ENCODE assay signal across 25 mouse cellular contexts in the genomic region with DNA sequence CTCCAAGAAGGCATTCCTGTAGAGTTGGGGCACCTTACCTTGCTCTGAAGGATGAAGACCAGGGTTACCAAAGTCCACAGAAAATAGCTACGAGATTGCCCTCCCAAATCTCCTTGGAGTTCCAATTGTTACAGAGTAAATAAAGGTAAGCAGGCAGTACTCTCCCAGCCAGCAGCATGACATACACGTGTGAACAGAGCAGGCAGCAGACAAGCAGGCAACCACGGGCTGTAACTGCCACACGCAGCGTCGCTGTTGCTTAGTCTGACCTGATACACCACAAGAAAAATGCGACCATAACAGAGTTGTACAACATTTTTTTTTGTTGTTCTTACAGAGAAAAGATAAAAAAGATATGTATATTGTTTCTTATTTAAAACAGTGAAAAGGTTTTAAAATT. TPM values are rescaled to one million over a fixed set of nuclear protein-coding genes. Genes with fewer than 3 reads are reported as not detected.
DNase-seq lines count a peak whose midpoint lies in the region; ATAC-seq and TF ChIP-seq lines count a peak whose summit lies in the region.
"Had no signal": no experiment of that assay in that cellular context is flagged by ENCODE, and none has a peak within 500 bp of the region (broad histone marks: within the 10 kb centered on the region; RNA-seq: fewer than 3 reads in every experiment).

No protein-coding gene starts in this region.

- ATAC-seq in CD4-positive, CD25-positive, alpha-beta regulatory T cell, adult 4 months, result no peak
- ATAC-seq: activated CD4-positive, CD25-positive, alpha-beta regulatory T cell, adult 4 months; Patski had no signal

- intact Hi-C loops in heart, postnatal 25 days (cut with DNase I), result no loop called here

- 92% methylated on average over 7 of the region's 7 CpGs for WGBS in heart, embryonic 10.5 days
- WGBS in limb, embryonic 10.5 days, result 95% methylated on average over 7 of the region's 7 CpGs

- H3K79me2 ChIP-seq in myocyte (ENCODE audit: control insufficient read depth, insufficient read depth), result no peaks in the 10 kb centered on the region

- no peaks in the 10 kb centered on the region for H3K9me3 ChIP-seq in heart, embryonic 10.5 days
- H3K9me3 ChIP-seq in limb, embryonic 10.5 days (replicated peaks), result no peaks in the 10 kb centered on the region
- H3K9me3 ChIP-seq: G1E had no signal

- H3K36me3 ChIP-seq in heart, embryonic 10.5 days, result peaks cover 94% of the 10 kb centered on the region
- H3K36me3 ChIP-seq in limb, embryonic 10.5 days, result peaks cover 96% of the 10 kb centered on the region
- peaks cover 86% of the 10 kb centered on the region for H3K36me3 ChIP-seq in myocyte (ENCODE audit: control insufficient read depth, insufficient read depth)

- H3K4me1 ChIP-seq in heart, embryonic 10.5 days, result no peaks in the 10 kb centered on the region
- H3K4me1 ChIP-seq in limb, embryonic 10.5 days, result no peaks in the 10 kb centered on the region

- H3ac ChIP-seq in myocyte (ENCODE audit: control insufficient read depth, insufficient read length), result no peak overlapping the region

- no peak overlapping the region for H3K4me2 ChIP-seq in myocyte (ENCODE audit: low read depth)

- no peaks in the 10 kb centered on the region for H3K27me3 ChIP-seq in heart, embryonic 10.5 days (ENCODE audit: insufficient read depth, poor library complexity, severe bottlenecking)
- no peaks in the 10 kb centered on the region for H3K27me3 ChIP-seq in limb, embryonic 10.5 days (ENCODE audit: low read depth, poor library complexity, severe bottlenecking)
- H3K27me3 ChIP-seq in myocyte (ENCODE audit: control insufficient read depth, insufficient read depth, insufficient read length), result no peaks in the 10 kb centered on the region
- H3K27me3 ChIP-seq: CH12.LX, Patski had no signal

- H3K27ac ChIP-seq in heart, embryonic 10.5 days, result no peak overlapping the region
- H3K27ac ChIP-seq in limb, embryonic 10.5 days, result no peak overlapping the region

- DNase-seq in heart, adult 11 months, result peak; percentile 62
- DNase-seq in heart, postnatal 25 days (ENCODE audit: low spot score), result no peak
- peak; percentile 60 for DNase-seq in heart, embryonic 10.5 days (ENCODE audit: low spot score)
- no peak for DNase-seq in heart, adult 18-20 months
- DNase-seq in limb, embryonic 10.5 days (ENCODE audit: low spot score), result peak; percentile 27
- no peak for DNase-seq in kidney, adult 8-10 months
- DNase-seq: adrenal gland, adult 2 months; adrenal gland, adult 8-10 months; adrenal gland, postnatal 10 days; adrenal gland, postnatal 14 days; adrenal gland, postnatal 25 days; adrenal gland, postnatal 36 days; B cell, adult 2 months; cerebellum, adult 11 months; cerebellum, adult 11-12 months; cerebellum, adult 18-20 months had no signal

- H3K4me3 ChIP-seq in heart, embryonic 10.5 days, result no peak overlapping the region
- H3K4me3 ChIP-seq in limb, embryonic 10.5 days, result no peak overlapping the region
- H3K4me3 ChIP-seq in myocyte, result no peak overlapping the region

- peak; percentile 39 for TF ChIP-seq POLR2A in myocyte (IDR thresholded peaks at IDR 0.05; ENCODE audit: insufficient read length, low read depth)

TF ChIP-seq in myocyte, 11 proteins besides CTCF, POLR2A, EP300 and RAD21:
- peak; percentile 68 for TF ChIP-seq POLR2AphosphoS2 (IDR thresholded peaks at IDR 0.05; ENCODE audit: insufficient read length, low read depth)
- TF ChIP-seq TCF3 (IDR thresholded peaks at IDR 0.05; ENCODE audit: insufficient read length, low read depth), result no peak

RNA-seq across cellular contexts. Expression of gene Bmp8a, which starts 15.6 kb away (rescaled TPM):
- under 1 TPM in 1 of 2 experiments, not detected in 1; 0.18 TPM for total RNA-seq in heart, postnatal 25 days (2021)
- polyA plus RNA-seq in heart, embryonic 10.5 days (2016; fragmentation: Nextera tagmentation; extraction: Ambion mirVana), result 0.15 and 0.23 TPM in 2 replicates
- not detected for total RNA-seq in heart, adult 18-20 months (2021)
- polyA plus RNA-seq in limb, embryonic 10.5 days (2016; fragmentation: Nextera tagmentation; extraction: Ambion mirVana), result 0.19 and 0.24 TPM in 2 replicates
- 1.2 TPM for polyA plus RNA-seq in myocyte (2012; fragmentation: generic; extraction: Trizol)
- not detected for polyA plus RNA-seq in CD4-positive, CD25-positive, alpha-beta regulatory T cell, adult 4 months (2017; shearing (Covaris generic))
- total RNA-seq: adrenal gland, adult 18-20 months; adrenal gland, postnatal 14 days; adrenal gland, postnatal 25 days; adrenal gland, postnatal 4 days had no signal
- polyA plus RNA-seq: activated CD4-positive, CD25-positive, alpha-beta regulatory T cell, adult 4 months; Patski had no signal

RNA-seq across cellular contexts. Expression of gene Oxct2a, which starts 35.2 kb away (rescaled TPM):
- not detected for total RNA-seq in heart, postnatal 25 days (2021)
- polyA plus RNA-seq in heart, embryonic 10.5 days (2016; fragmentation: Nextera tagmentation; extraction: Ambion mirVana), result not detected in 2 replicates
- not detected for total RNA-seq in heart, adult 18-20 months (2021)
- polyA plus RNA-seq in limb, embryonic 10.5 days (2016; fragmentation: Nextera tagmentation; extraction: Ambion mirVana), result not detected in 2 replicates
- polyA plus RNA-seq in myocyte (2012; fragmentation: generic; extraction: Trizol), result 0.04 TPM
- polyA plus RNA-seq in CD4-positive, CD25-positive, alpha-beta regulatory T cell, adult 4 months (2017; shearing (Covaris generic)), result not detected
- total RNA-seq: adrenal gland, adult 18-20 months; adrenal gland, adult 2 months; adrenal gland, adult 8-10 months; adrenal gland, postnatal 14 days; adrenal gland, postnatal 25 days; adrenal gland, postnatal 36 days; adrenal gland, postnatal 4 days; MEL had no signal
- polyA plus RNA-seq: activated CD4-positive, CD25-positive, alpha-beta regulatory T cell, adult 4 months; adrenal gland, adult 2 months; G1E; Patski had no signal

Comparison
In these comparisons a context has a peak if more than half of its experiments do, and no peak if none do; other contexts are left out.
1. DNase-seq: peak in heart, adult 11 months (single experiment), heart, embryonic 10.5 days (single experiment) and limb, embryonic 10.5 days (single experiment); none in heart, postnatal 25 days (single experiment), heart, adult 18-20 months (0 of 2) and kidney, adult 8-10 months (0 of 2).